Mouse (Mus musculus) CH12.LX (cell line): ENCODE results near the gene St6gal1.
A peak's percentile ranks its signal among the peaks of the same experiment; 100 is the strongest.

ENCODE experiments used
- CTCF ChIP-seq, 2 experiments: IDR thresholded peaks in 1 of 2; conservative IDR thresholded peaks in 1 of 2; 2 replicates each; pipeline ENCODE4 v1.5.1; 2011 to 2012; ENCODE audit warnings: low read depth in 2 of 2, low read length in 2 of 2, improper control_type of control experiment in 1 of 2, inconsistent platforms in 1 of 2, mild to moderate bottlenecking in 1 of 2, moderate library complexity in 1 of 2
- EP300 ChIP-seq: IDR thresholded peaks from 2 replicates; pipeline ENCODE4 v1.6.1; 2011; ENCODE audit warnings: low read length, improper control_type of control experiment
- HCFC1 ChIP-seq: IDR thresholded peaks from 2 replicates; pipeline ENCODE4 v1.6.1; 2012; ENCODE audit warnings: low read depth, mild to moderate bottlenecking, inconsistent platforms, low read length, improper control_type of control experiment
- IRF4 ChIP-seq: IDR thresholded peaks from 2 replicates; pipeline ENCODE4 v1.6.1; 2014; ENCODE audit warnings: low read depth, mild to moderate bottlenecking, inconsistent platforms, low read length, improper control_type of control experiment
- JUN ChIP-seq: IDR thresholded peaks from 2 replicates; pipeline ENCODE4 v1.6.1; 2011; ENCODE audit warnings: low read depth, mild to moderate bottlenecking, low read length, improper control_type of control experiment, moderate library complexity; ENCODE audit not compliant: insufficient read depth
- JUND ChIP-seq: conservative IDR thresholded peaks from 2 replicates; pipeline ENCODE4 v1.6.1; 2011; ENCODE audit warnings: low read depth, low read length, improper control_type of control experiment
- MXI1 ChIP-seq: IDR thresholded peaks from 2 replicates; pipeline ENCODE4 v1.6.1; 2011; ENCODE audit warnings: mild to moderate bottlenecking, low read depth, low read length, improper control_type of control experiment
- MYC ChIP-seq: IDR thresholded peaks from 2 replicates; pipeline ENCODE4 v1.6.1; 2011; ENCODE audit warnings: low read depth, mild to moderate bottlenecking, improper control_type of control experiment, low read length
- RCOR1 ChIP-seq: conservative IDR thresholded peaks from 2 replicates; pipeline ENCODE4 v1.6.1; 2012; ENCODE audit warnings: low read depth, mild to moderate bottlenecking, inconsistent platforms, low read length, improper control_type of control experiment
- UBTF ChIP-seq: IDR thresholded peaks from 2 replicates; pipeline ENCODE4 v1.6.1; 2012; ENCODE audit warnings: low read depth, mild to moderate bottlenecking, inconsistent platforms, low read length, improper control_type of control experiment, moderate library complexity

GRCm38 (mm10) chr16:23225069-23225721, 655 bp downstream of the St6gal1 start:
- TF ChIP-seq UBTF (peak; percentile 34; the same call in 1 of the 2 replicates), CTCF (conservative IDR thresholded peaks at IDR 0.05 in 1 of 2, IDR thresholded peaks at IDR 0.05 in 1 of 2; ENCODE audit: low read depth in 2 of 2, low read length in 2 of 2) (no peak), MYC (peak; percentile 65; the same call in 1 of the 2 replicates), JUND (no peak), EP300 (no peak; the same call in 1 of the 2 replicates), IRF4 (no peak), HCFC1 (no peak), RCOR1 (no peak), JUN (no peak), MXI1 (peak; percentile 98)
